Mouse (Mus musculus) brain, embryonic 14.5 days (tissue): ENCODE measurements around the gene Isyna1. TPM values are rescaled to one million over a fixed set of nuclear protein-coding genes. Genes with fewer than 3 reads are reported as not detected.

Source experiments
- DNase-seq: peaks from one replicate; pipeline ENCODE4 v3.0.0-alpha.2; 2011; ENCODE audit warnings: low read depth
- CTCF ChIP-seq: fragments of 200-500 bp; IDR thresholded peaks from 2 replicates; pipeline ENCODE4 v1.5.1; 2012; ENCODE audit warnings: inconsistent platforms, mild to moderate bottlenecking, moderate library complexity, borderline replicate concordance; ENCODE audit not compliant: insufficient read depth, insufficient read length; ENCODE audit errors: extremely low read depth
- POLR2A ChIP-seq: fragments of 200-500 bp; IDR thresholded peaks from 2 replicates; pipeline ENCODE4 v1.6.1; 2012; ENCODE audit warnings: mild to moderate bottlenecking, inconsistent platforms, borderline replicate concordance; ENCODE audit not compliant: poor library complexity, insufficient read depth, insufficient read length, severe bottlenecking; ENCODE audit errors: extremely low read depth
- polyA plus RNA-seq: library from polyadenylated mRNA; depleted of rRNA; stranded (reverse); fragments of >200 nt; gene quantifications from 2 replicates; pipeline ENCODE4 v1.2.3, GENCODE M21; 2012; rRNA removed

The Isyna1 gene
- polyA plus RNA-seq, 1 experiment: 165 TPM

- DNase-seq: peak; percentile 42
- TF ChIP-seq CTCF (no peak), POLR2A (no peak)
Observed at GRCm38 (mm10) chr8:70634066-70634465, 39.9 kb downstream of the Isyna1 start.

GRCm38 (mm10) chr8:70635527-70635926 lies 41.4 kb downstream of the Isyna1 start:
- TF ChIP-seq POLR2A (no peak), CTCF (no peak)
- DNase-seq: no peak

DNA sequence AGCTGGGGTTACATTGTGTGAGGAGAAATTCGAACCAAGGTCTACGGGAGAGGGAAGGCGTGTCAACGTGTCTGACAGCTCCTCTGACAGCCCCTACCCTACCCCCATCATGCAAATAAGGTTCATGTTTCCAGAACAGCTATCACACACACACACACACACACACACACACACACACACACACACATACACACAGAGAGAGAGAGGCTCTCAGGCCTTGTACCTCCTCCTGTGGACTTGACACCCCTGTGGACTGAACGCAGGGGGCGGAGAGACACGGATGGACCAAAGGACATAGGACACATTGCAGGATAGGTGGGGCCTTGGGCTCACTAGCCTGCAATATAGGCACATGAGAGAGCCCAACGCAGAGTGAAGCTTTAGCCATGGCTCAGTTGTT lies 42.7 kb downstream of the Isyna1 start:
- DNase-seq: no peak
- TF ChIP-seq CTCF: no peak
- TF ChIP-seq POLR2A: no peak

DNA sequence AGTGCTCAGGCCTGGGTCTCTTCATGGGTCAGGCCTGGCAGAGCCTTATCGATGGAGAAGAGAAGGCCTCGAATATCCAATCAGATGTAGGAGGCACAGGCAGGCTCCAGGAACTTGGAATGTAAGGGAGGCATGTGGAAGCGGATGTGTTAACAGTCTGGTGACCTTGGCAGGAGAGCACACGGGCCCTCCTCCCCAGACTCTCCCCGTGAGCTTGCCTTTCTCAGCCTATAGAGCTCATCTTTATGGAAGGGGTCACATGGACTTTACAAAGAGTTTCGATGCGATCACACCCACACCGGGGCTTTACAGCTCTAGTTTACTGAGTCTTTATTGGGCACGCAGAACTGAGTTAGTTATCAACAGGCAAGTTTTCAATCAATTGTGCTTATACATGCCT lies 44.6 kb downstream of the Isyna1 start:
- TF ChIP-seq CTCF: no peak
- no peak for TF ChIP-seq POLR2A
- DNase-seq: no peak

- TF ChIP-seq CTCF: no peak
- TF ChIP-seq POLR2A: no peak
- no peak for DNase-seq
Observed at GRCm38 (mm10) chr8:70643019-70643418, 48.8 kb downstream of the Isyna1 start.

- DNase-seq: no peak
- TF ChIP-seq CTCF (peak; percentile 42; the same call in 1 of the 2 replicates), POLR2A (no peak)
Observed at GRCm38 (mm10) chr8:70644065-70644464, 49.9 kb downstream of the Isyna1 start.

DNA sequence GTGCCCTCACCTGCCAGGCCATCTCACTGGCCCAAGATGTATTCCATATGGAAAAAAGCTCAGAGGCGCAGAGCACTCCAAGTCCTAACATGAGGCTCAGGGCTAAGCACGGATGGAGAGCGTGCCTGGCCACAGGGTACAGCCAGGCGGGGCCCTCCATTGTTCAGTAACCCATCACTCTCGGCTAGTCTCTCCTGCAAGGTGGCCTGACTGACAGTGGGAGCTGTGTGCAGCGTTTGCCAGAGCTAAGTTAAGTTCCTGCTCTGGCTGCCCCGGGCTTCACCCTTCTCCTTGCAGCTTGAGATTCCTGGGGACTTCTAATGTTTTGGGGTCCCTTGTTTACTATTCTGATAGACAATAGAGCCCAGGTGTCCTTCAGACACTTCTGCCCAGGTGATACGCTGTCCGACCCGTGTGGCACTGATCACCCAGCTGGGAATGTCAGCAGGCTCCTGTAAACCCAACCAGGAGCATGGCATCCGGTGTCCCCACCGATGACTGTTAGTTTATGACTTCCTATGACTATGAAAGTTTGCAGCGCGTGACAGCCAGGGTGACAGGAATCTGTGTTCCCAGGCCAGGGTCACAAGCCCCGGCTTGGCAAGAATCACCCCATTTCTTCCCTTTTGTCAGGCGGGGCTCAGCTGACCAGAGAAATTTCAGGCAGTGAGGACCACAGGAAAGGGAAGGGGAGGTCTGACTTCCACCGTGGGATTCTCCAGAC lies 51.5 kb downstream of the Isyna1 start:
- no peak for DNase-seq
- no peak for TF ChIP-seq CTCF
- TF ChIP-seq POLR2A: no peak

- TF ChIP-seq POLR2A: no peak
- TF ChIP-seq CTCF: no peak
- no peak for DNase-seq
Observed at GRCm38 (mm10) chr8:70646369-70646768, 52.2 kb downstream of the Isyna1 start.

- DNase-seq: no peak
Observed at GRCm38 (mm10) chr8:70646775-70647174, 52.6 kb downstream of the Isyna1 start.

More at GRCm38 (mm10) chr8:70646775-70647174, 52.6 kb downstream of the Isyna1 start:
- TF ChIP-seq CTCF (no peak), POLR2A (no peak)

Other genes with a start within 250 kb of the Isyna1 start
- gene Upf1, start 241.1 kb upstream of the Isyna1 start, polyA plus RNA-seq: 20.5 and 40.3 TPM in 2 replicates
- gene Comp, start 220.8 kb upstream of the Isyna1 start, polyA plus RNA-seq: 0.12 and 0.64 TPM in 2 replicates
- gene Crtc1, start 154.8 kb upstream of the Isyna1 start, polyA plus RNA-seq: 49.7 and 77.0 TPM in 2 replicates
- gene Klhl26, start 117.4 kb upstream of the Isyna1 start, polyA plus RNA-seq: 46.7 and 50.6 TPM in 2 replicates
- 64.8 and 68.6 TPM in 2 replicates for gene Tmem59l, start 107.0 kb upstream of the Isyna1 start, polyA plus RNA-seq
- 1.4 and 2.5 TPM in 2 replicates for gene Crlf1, start 101.2 kb upstream of the Isyna1 start, polyA plus RNA-seq
- 175 and 234 TPM in 2 replicates for gene Rex1bd, start 87.6 kb upstream of the Isyna1 start, polyA plus RNA-seq
- 1,073 and 1,241 TPM in 2 replicates for gene Uba52, start 83.6 kb upstream of the Isyna1 start, polyA plus RNA-seq
- 485 and 597 TPM in 2 replicates for gene Fkbp8, start 66.6 kb upstream of the Isyna1 start, polyA plus RNA-seq
- gene Kxd1, start 66.4 kb upstream of the Isyna1 start, polyA plus RNA-seq: 44.5 and 52.0 TPM in 2 replicates
- 26.6 and 27.0 TPM in 2 replicates for gene Ell, start 54.9 kb upstream of the Isyna1 start, polyA plus RNA-seq
- 202 and 236 TPM in 2 replicates for gene Ssbp4, start 14.5 kb downstream of the Isyna1 start, polyA plus RNA-seq
- gene Lrrc25, start 21.8 kb downstream of the Isyna1 start, polyA plus RNA-seq: 1.4 TPM in 2 replicates
- 0.23 and 0.26 TPM in 2 replicates for gene Gdf15, start 38.1 kb downstream of the Isyna1 start, polyA plus RNA-seq
- gene Pgpep1, start 66.0 kb downstream of the Isyna1 start, polyA plus RNA-seq: 80.8 and 83.7 TPM in 2 replicates
- gene Lsm4, start 78.9 kb downstream of the Isyna1 start, polyA plus RNA-seq: 159 and 208 TPM in 2 replicates
- 281 and 291 TPM in 2 replicates for gene Jund, start 104.6 kb downstream of the Isyna1 start, polyA plus RNA-seq
- 0.10 and 0.23 TPM in 2 replicates for gene Iqcn, start 109.1 kb downstream of the Isyna1 start, polyA plus RNA-seq
- gene Gm3336, start 124.2 kb downstream of the Isyna1 start, polyA plus RNA-seq: not detected in 2 replicates
- 0.40 and 0.58 TPM in 2 replicates for gene Pde4c, start 129.3 kb downstream of the Isyna1 start, polyA plus RNA-seq
- 468 and 475 TPM in 2 replicates for gene Rab3a, start 160.3 kb downstream of the Isyna1 start, polyA plus RNA-seq
- 29.1 and 45.0 TPM in 2 replicates for gene Mpv17l2, start 166.6 kb downstream of the Isyna1 start, polyA plus RNA-seq
- gene Pik3r2, start 182.3 kb downstream of the Isyna1 start, polyA plus RNA-seq: 150 and 161 TPM in 2 replicates
- 45.2 and 48.3 TPM in 2 replicates for gene Mast3, start 210.7 kb downstream of the Isyna1 start, polyA plus RNA-seq
- 0.11 and 0.14 TPM in 2 replicates for gene Il12rb1, start 214.1 kb downstream of the Isyna1 start, polyA plus RNA-seq
- gene Arrdc2, start 245.3 kb downstream of the Isyna1 start, polyA plus RNA-seq: 27.2 and 38.6 TPM in 2 replicates